Mouse (Mus musculus) megakaryocyte-erythroid progenitor cell, adult 5-6 weeks (primary cell): ENCODE measurements around the gene Cacng3. TPM values are rescaled to one million over a fixed set of nuclear protein-coding genes. Genes with fewer than 3 reads are reported as not detected.
A peak's percentile ranks its signal among the peaks of the same experiment; 100 is the strongest.

Experiments
- ATAC-seq: replicated peaks from 2 replicates; pipeline ENCODE4 v1.8.0; 2016; ENCODE audit warnings: mild to moderate bottlenecking, inconsistent platforms; ENCODE audit not compliant: severe bottlenecking, poor library complexity, low FRiP score, low TSS enrichment
- total RNA-seq, 2 experiments: library from RNA; stranded (forward) in 1 of 2; stranded (reverse) in 1 of 2; fragments of 200-1000, 215-1000 nt in 1 of 2; fragments of >200 nt in 1 of 2; fragmentation: Nextera tagmentation in 1 of 2; gene quantifications; 2 replicates each; pipeline ENCODE4 v1.2.3; 2014 to 2017

Gene Cacng3
- total RNA-seq (2014; fragmentation: Nextera tagmentation) (not detected in 2 replicates), total RNA-seq (2017) (not detected in 2 replicates)

DNA sequence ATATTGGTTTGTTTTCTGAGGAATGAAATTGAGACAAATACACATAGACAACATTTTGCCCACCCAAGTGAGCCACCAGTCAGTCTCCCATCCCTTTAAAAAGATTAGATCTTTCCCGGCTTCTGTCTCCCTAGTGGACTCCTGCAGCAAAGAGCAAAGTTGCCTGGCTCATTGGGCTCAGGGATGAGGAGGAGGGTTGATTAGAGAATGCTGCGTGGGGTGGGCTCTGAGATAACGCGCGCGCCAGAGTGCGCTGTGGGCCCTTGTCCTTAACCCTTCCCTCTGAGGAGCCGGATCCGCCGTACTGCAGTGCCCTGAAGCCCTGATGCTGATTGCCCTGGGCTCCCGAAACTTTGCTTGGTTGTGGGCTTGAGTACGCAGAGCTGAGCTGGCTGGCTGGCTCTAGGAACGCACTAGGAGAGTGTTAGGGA lies at the start of gene Cacng3:
TSS of gene Cacng3 (plus strand) at position 51 of the 431 bp plus-strand sequence.
- ATAC-seq, result no peak

DNA sequence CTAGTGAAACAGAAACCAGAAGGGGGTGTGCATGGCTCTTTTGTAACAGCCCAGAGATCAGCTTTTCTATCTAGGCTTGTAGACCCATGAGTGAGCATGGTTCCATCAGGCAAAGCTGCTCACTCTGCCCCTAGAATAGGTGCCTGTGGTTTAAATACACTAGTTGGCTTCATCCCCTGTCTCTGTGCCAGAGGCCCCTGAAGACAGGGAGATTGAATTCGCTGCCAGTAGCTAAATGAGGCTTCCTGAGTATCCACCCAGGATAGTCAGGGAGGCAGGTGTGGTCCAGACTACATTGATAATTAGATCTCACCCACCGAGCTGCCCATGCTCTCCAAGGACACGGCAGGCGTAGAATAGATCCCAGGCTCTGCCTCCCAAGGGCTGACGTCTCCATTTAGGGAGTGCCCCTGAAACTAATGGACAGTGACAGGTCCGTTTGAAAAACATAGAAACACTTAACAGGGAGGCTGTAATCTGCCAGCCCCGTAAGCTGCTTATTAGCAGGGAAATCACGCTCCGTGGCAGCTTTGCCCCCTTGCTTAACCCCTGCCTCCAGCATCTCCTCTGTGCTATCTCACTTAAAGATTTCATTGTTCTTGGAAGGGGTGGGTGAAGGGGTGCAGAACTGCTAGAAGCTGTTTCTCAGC lies 48.0 kb upstream of the Cacng3 start:
- ATAC-seq, result no peak

GRCm38 (mm10) chr7:122623753-122624152 lies 46.5 kb upstream of the Cacng3 start:
- ATAC-seq, result no peak

GRCm38 (mm10) chr7:122628050-122628449 lies 42.2 kb upstream of the Cacng3 start:
- ATAC-seq, result no peak

GRCm38 (mm10) chr7:122630386-122630785 lies 39.9 kb upstream of the Cacng3 start:
- ATAC-seq, result no peak

GRCm38 (mm10) chr7:122631151-122631550 lies 39.1 kb upstream of the Cacng3 start:
- ATAC-seq, result no peak

- no peak for ATAC-seq
Observed at GRCm38 (mm10) chr7:122632946-122633345, 37.3 kb upstream of the Cacng3 start.

DNA sequence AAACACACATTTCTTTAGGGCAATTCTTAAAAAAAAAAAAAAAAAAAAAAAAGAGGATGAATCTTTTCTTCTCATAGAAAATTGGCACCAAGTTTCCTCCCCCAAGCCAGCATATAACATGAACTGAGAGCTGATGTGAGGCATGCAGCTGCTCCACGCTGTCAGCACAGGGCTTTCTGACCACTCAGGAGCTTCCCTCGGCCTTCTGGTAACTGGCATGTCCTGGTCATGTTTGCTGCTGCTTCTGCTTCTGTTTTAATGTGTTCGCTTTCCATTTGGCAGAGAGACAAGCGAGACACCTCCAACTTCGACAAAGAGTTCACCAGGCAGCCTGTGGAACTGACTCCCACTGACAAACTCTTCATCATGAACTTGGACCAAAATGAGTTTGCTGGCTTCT lies 36.8 kb upstream of the Cacng3 start:
- no peak for ATAC-seq

- no peak for ATAC-seq
Observed at GRCm38 (mm10) chr7:122643676-122644075, 26.6 kb upstream of the Cacng3 start.

GRCm38 (mm10) chr7:122649306-122649705 lies 21.0 kb upstream of the Cacng3 start:
- ATAC-seq, result no peak

DNA sequence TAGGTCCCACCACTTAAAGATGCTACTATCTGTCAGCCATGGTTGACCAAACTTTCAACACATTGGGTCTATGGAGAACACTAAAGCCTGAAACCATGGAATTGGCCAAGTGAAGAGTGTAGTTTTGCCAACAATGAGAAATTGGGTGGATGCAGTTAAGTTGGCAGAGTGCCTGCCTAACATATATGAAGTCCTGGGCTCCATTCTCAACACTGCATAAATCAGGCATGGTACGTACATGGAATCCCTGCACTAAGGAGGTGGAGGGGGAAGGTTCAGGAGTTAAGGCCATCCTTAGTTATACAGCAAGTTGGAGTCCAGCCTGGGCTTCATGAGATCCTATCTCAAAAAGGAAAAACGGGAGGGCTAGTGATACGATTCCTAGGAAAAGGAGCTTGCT lies 17.8 kb upstream of the Cacng3 start:
- ATAC-seq, result no peak

- ATAC-seq, result no peak
Observed at GRCm38 (mm10) chr7:122656671-122657070, 13.6 kb upstream of the Cacng3 start.

- ATAC-seq, result no peak
Observed at GRCm38 (mm10) chr7:122657423-122658126, 12.7 kb upstream of the Cacng3 start.

- no peak for ATAC-seq
Observed at GRCm38 (mm10) chr7:122665311-122666049, 4.8 kb upstream of the Cacng3 start.

- ATAC-seq, result no peak
Observed at GRCm38 (mm10) chr7:122667903-122668302, 2.4 kb upstream of the Cacng3 start.

DNA sequence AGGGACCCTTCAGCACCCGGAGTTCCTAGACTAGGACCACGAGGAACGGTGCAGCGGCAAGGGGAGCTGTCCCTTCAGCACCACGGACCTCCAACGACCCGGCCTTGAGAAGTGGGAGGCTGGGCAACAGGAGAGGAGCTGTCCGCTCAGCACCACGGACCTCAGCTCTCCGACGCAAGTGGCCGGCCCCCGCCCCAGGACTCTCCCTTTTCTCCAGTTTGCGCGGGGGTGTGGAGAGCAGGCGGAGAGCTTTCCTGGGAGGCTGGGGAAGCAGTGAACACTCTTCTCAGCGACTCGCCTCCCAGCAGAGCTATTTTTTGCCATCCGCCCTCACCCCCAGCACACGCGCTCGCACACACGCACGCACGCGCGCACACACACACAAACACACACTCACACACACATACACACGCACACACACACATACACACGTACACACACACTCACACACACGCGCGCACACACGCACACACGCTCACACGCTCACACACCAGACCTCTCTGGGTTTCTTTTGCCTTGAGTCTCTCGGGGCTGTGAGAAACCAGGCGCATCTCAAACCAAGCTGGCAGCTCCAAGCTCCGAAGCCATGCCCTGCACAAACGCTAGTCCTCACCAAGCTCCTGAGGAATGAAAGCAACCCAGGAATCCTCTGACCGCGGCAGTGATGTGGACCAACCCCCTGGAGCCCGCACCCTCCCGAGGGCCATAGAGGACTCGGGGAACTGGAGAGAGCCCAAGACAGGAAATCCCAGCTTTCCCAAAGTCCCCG lies 765 bp downstream of the Cacng3 start:
- peak; percentile 98 for ATAC-seq

- ATAC-seq, result no peak
Observed at GRCm38 (mm10) chr7:122672981-122673380, 2.7 kb downstream of the Cacng3 start.

GRCm38 (mm10) chr7:122675207-122675606 lies 4.9 kb downstream of the Cacng3 start:
- no peak for ATAC-seq

- ATAC-seq, result no peak
Observed at GRCm38 (mm10) chr7:122701751-122702150, 31.5 kb downstream of the Cacng3 start.

DNA sequence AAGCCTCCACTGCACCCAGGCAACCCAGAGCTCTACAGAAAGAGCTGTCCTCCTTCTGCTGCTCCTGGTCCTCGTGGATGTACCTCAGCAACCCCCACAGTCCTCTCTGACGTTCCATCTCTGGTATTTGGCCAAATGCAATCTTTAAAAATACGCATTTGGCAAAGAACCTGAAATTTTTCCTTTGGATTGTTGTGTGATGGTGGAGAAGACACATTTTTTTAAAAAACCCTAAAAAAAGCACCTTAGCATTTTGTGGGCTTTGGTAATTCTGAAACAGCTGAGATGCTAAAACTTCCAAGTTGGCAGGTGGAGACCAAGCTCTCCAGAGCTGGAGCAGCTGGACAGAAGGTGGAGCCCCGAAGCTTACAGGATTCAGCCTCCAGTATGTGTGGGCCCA lies 32.2 kb downstream of the Cacng3 start:
- ATAC-seq, result no peak
